8 mouse cellular contexts compared by ENCODE assay signal in genomic region chr7:4844245-4844916, GRCm38 (mm10). TPM values are rescaled to one million over a fixed set of nuclear protein-coding genes. Genes with fewer than 3 reads are reported as not detected.
DNase-seq lines count a peak whose midpoint lies in the region; ATAC-seq lines count a peak whose summit lies in the region.

Shisa7 (minus strand) TSS chr7:4844696.

- intact Hi-C loops in gastrocnemius, postnatal 36 days (cut with DNase I) = no loop called here

- H3K9me3 ChIP-seq in heart, embryonic 15.5 days (replicated peaks) = no peaks in the 10 kb centered on the region
- H3K9me3 ChIP-seq in embryonic facial prominence, embryonic 11.5 days (replicated peaks; ENCODE audit: control insufficient read depth, low read length) = no peaks in the 10 kb centered on the region
- H3K9me3 ChIP-seq in intestine, embryonic 15.5 days = no peaks in the 10 kb centered on the region
- H3K9me3 ChIP-seq in midbrain, embryonic 11.5 days (ENCODE audit: control insufficient read depth, low read length) = no peaks in the 10 kb centered on the region

- H3K4me2 ChIP-seq in heart, embryonic 15.5 days = peak within 1 kb of the TSS; percentile 70
- H3K4me2 ChIP-seq in embryonic facial prominence, embryonic 11.5 days (ENCODE audit: low read depth, low read length) = peak within 1 kb of the TSS; percentile 86
- peak within 1 kb of the TSS; percentile 91 for H3K4me2 ChIP-seq in intestine, embryonic 15.5 days (replicated peaks)
- H3K4me2 ChIP-seq in midbrain, embryonic 11.5 days = peak within 1 kb of the TSS; percentile 94

- WGBS in heart, embryonic 15.5 days = 2% methylated on average over 41 of the region's 41 CpGs
- WGBS in embryonic facial prominence, embryonic 11.5 days = under 1% methylated on average over 41 of the region's 41 CpGs
- 1% methylated on average over 41 of the region's 41 CpGs for WGBS in intestine, embryonic 15.5 days
- WGBS in midbrain, embryonic 11.5 days = under 1% methylated on average over 41 of the region's 41 CpGs

- H3K27ac ChIP-seq in heart, embryonic 15.5 days = no peak within 1 kb of the TSS
- no peak within 1 kb of the TSS for H3K27ac ChIP-seq in embryonic facial prominence, embryonic 11.5 days (replicated peaks; ENCODE audit: low read depth, low read length)
- H3K27ac ChIP-seq in intestine, embryonic 15.5 days = no peak within 1 kb of the TSS
- H3K27ac ChIP-seq in midbrain, embryonic 11.5 days (ENCODE audit: low read depth, low read length) = no peak within 1 kb of the TSS

- H3K4me3 ChIP-seq in heart, embryonic 15.5 days = peak within 1 kb of the TSS; percentile 41
- peak within 1 kb of the TSS; percentile 39 for H3K4me3 ChIP-seq in embryonic facial prominence, embryonic 11.5 days (ENCODE audit: low read depth, low read length)
- H3K4me3 ChIP-seq in intestine, embryonic 15.5 days (replicated peaks) = peak within 1 kb of the TSS; percentile 41
- H3K4me3 ChIP-seq in midbrain, embryonic 11.5 days (ENCODE audit: low read depth, low read length) = peak within 1 kb of the TSS; percentile 45

- H3K4me1 ChIP-seq in heart, embryonic 15.5 days (replicated peaks) = peaks cover 17% of the 10 kb centered on the region
- H3K4me1 ChIP-seq in embryonic facial prominence, embryonic 11.5 days (ENCODE audit: control insufficient read depth, insufficient read depth, low read length) = peaks cover 10% of the 10 kb centered on the region
- H3K4me1 ChIP-seq in intestine, embryonic 15.5 days (replicated peaks) = peaks cover 18% of the 10 kb centered on the region
- H3K4me1 ChIP-seq in midbrain, embryonic 11.5 days (ENCODE audit: control insufficient read depth, insufficient read depth, low read length) = peaks cover 20% of the 10 kb centered on the region

- ATAC-seq in heart, embryonic 15.5 days (replicated peaks; ENCODE audit: insufficient number of reproducible peaks, insufficient read depth, low FRiP score, low read depth) = no peak; the same call in 1 of the 2 replicates
- ATAC-seq in embryonic facial prominence, embryonic 11.5 days (replicated peaks; ENCODE audit: insufficient number of reproducible peaks, low FRiP score, low TSS enrichment, low read depth) = peak; percentile 39
- ATAC-seq in intestine, embryonic 15.5 days = peak; percentile 63
- peak; percentile 70 for ATAC-seq in midbrain, embryonic 11.5 days (ENCODE audit: low FRiP score)

- DNase-seq in heart, postnatal 4 days = no peak
- no peak for DNase-seq in embryonic facial prominence, embryonic 11.5 days (ENCODE audit: low spot score)
- DNase-seq in midbrain, embryonic 11.5 days (ENCODE audit: low spot score, missing footprints) = peak; percentile 91
- DNase-seq in gastrocnemius, postnatal 36 days = no peak
- DNase-seq in urinary bladder, postnatal 36 days (ENCODE audit: low spot score in 2 of 2) = no peak
- no peak for DNase-seq in lung, postnatal 25 days (ENCODE audit: low spot score)

- no peaks in the 10 kb centered on the region for H3K36me3 ChIP-seq in heart, embryonic 15.5 days
- no peaks in the 10 kb centered on the region for H3K36me3 ChIP-seq in embryonic facial prominence, embryonic 11.5 days (replicated peaks; ENCODE audit: control insufficient read depth, insufficient read depth, low read depth, low read length)
- no peaks in the 10 kb centered on the region for H3K36me3 ChIP-seq in intestine, embryonic 15.5 days
- H3K36me3 ChIP-seq in midbrain, embryonic 11.5 days (ENCODE audit: control insufficient read depth, insufficient read depth, low read length) = no peaks in the 10 kb centered on the region

- H3K27me3 ChIP-seq in heart, embryonic 15.5 days = peaks cover 82% of the 10 kb centered on the region
- H3K27me3 ChIP-seq in embryonic facial prominence, embryonic 11.5 days (ENCODE audit: control insufficient read depth, insufficient read depth, low read length) = peaks cover 28% of the 10 kb centered on the region
- peaks cover 39% of the 10 kb centered on the region for H3K27me3 ChIP-seq in intestine, embryonic 15.5 days (replicated peaks)
- peaks cover 25% of the 10 kb centered on the region for H3K27me3 ChIP-seq in midbrain, embryonic 11.5 days (ENCODE audit: control insufficient read depth, insufficient read depth, low read length)

- no peak within 1 kb of the TSS for H3K9ac ChIP-seq in heart, embryonic 15.5 days
- H3K9ac ChIP-seq in embryonic facial prominence, embryonic 11.5 days (replicated peaks; ENCODE audit: low read length) = peak within 1 kb of the TSS; percentile 32
- peak within 1 kb of the TSS; percentile 22 for H3K9ac ChIP-seq in intestine, embryonic 15.5 days
- peak within 1 kb of the TSS; percentile 56 for H3K9ac ChIP-seq in midbrain, embryonic 11.5 days (ENCODE audit: low read length)

RNA-seq across cellular contexts. Expression of gene Shisa7, which starts in this region (rescaled TPM):
- polyA plus RNA-seq in heart, embryonic 15.5 days (2015; fragmentation: Nextera tagmentation; extraction: Ambion mirVana) = 0.05 and 0.14 TPM in 2 replicates
- total RNA-seq in heart, postnatal 4 days (2021) = under 1 TPM in 1 of 2 experiments, not detected in 1; 0.20 TPM
- 0.72 TPM in 2 replicates for polyA plus RNA-seq in embryonic facial prominence, embryonic 11.5 days (2014; fragmentation: Nextera tagmentation; extraction: Ambion mirVana)
- polyA plus RNA-seq in intestine, embryonic 15.5 days (2015; fragmentation: Nextera tagmentation; extraction: Ambion mirVana) = 0.21 and 0.27 TPM in 2 replicates
- polyA plus RNA-seq in midbrain, embryonic 11.5 days (2014; fragmentation: Nextera tagmentation; extraction: Ambion mirVana) = 1.9 and 2.4 TPM in 2 replicates
- total RNA-seq in gastrocnemius, postnatal 36 days (2021) = not detected

Comparison
In these comparisons a context has a peak if more than half of its experiments do, and no peak if none do; other contexts are left out.
1. Peak in ATAC-seq, H3K4me3 ChIP-seq, H3K9ac ChIP-seq and H3K4me2 ChIP-seq in embryonic facial prominence, embryonic 11.5 days; RNA of the gene not detected or under 1 TPM.
2. Peak in ATAC-seq, H3K4me3 ChIP-seq, H3K9ac ChIP-seq and H3K4me2 ChIP-seq in intestine, embryonic 15.5 days; RNA of the gene not detected or under 1 TPM.